Mouse (Mus musculus) megakaryocyte, adult 5-6 weeks (primary cell): Measurements from ENCODE around the gene Ndc1. TPM values are rescaled to one million over a fixed set of nuclear protein-coding genes. Genes with fewer than 3 reads are reported as not detected.

ENCODE experiments used
- ATAC-seq: 2 replicates; pipeline ENCODE4 v1.8.0; 2016; ENCODE audit warnings: mild to moderate bottlenecking, inconsistent platforms; ENCODE audit not compliant: poor library complexity, severe bottlenecking
- total RNA-seq, 2 experiments: library from RNA; stranded (forward) in 1 of 2; stranded (reverse) in 1 of 2; fragments of 153-499, 151-499 nt in 1 of 2; fragments of 221-1000, 200-1000 nt in 1 of 2; gene quantifications; 2 replicates each; pipeline versions ENCODE4 v1.2.3 to v1.2.4; 2015 to 2017

Gene Ndc1
- total RNA-seq, 2 experiments from 2014 or later, result 32.6 to 51.8 TPM

GRCm38 (mm10) chr4:107438741-107439140, 71.2 kb downstream of the Ndc1 start:
- ATAC-seq, result no peak

GRCm38 (mm10) chr4:107440306-107440705, 72.7 kb downstream of the Ndc1 start:
- no peak for ATAC-seq

- no peak for ATAC-seq
Observed at GRCm38 (mm10) chr4:107442288-107442687, 74.7 kb downstream of the Ndc1 start.

- no peak for ATAC-seq
Observed at GRCm38 (mm10) chr4:107442891-107443483, 75.4 kb downstream of the Ndc1 start.

GRCm38 (mm10) chr4:107443621-107444020, 76.0 kb downstream of the Ndc1 start:
- no peak for ATAC-seq

- ATAC-seq, result no peak
Observed at GRCm38 (mm10) chr4:107448481-107448880, 80.9 kb downstream of the Ndc1 start.

- ATAC-seq, result no peak
Observed at GRCm38 (mm10) chr4:107449519-107449918, 81.9 kb downstream of the Ndc1 start.

- ATAC-seq, result no peak
Observed at GRCm38 (mm10) chr4:107452266-107453015, 84.9 kb downstream of the Ndc1 start.

GRCm38 (mm10) chr4:107453141-107453984, 85.8 kb downstream of the Ndc1 start:
- peak; percentile 89 for ATAC-seq

GRCm38 (mm10) chr4:107457602-107458001, 90.0 kb downstream of the Ndc1 start:
- peak; percentile 61; the same call in 1 of the 2 replicates for ATAC-seq

- no peak for ATAC-seq
Observed at GRCm38 (mm10) chr4:107458907-107459306, 91.3 kb downstream of the Ndc1 start.

- no peak for ATAC-seq
Observed at GRCm38 (mm10) chr4:107459461-107459860, 91.9 kb downstream of the Ndc1 start.

- no peak for ATAC-seq
Observed at GRCm38 (mm10) chr4:107460468-107460867, 92.9 kb downstream of the Ndc1 start.

Other genes starting within 250 kb of the Ndc1 start
- 288 and 354 TPM in 2 replicates for gene Tmem59, start 189.4 kb upstream of the Ndc1 start, total RNA-seq (2015)
- gene Tmem59, start 189.4 kb upstream of the Ndc1 start, total RNA-seq (2017), result 165 and 181 TPM in 2 replicates
- gene Tceanc2, start 188.7 kb upstream of the Ndc1 start, total RNA-seq (2015), result 26.5 and 30.8 TPM in 2 replicates
- 33.3 and 36.7 TPM in 2 replicates for gene Tceanc2, start 188.7 kb upstream of the Ndc1 start, total RNA-seq (2017)
- not detected in 2 replicates for gene Ldlrad1, start 158.6 kb upstream of the Ndc1 start, total RNA-seq (2015)
- not detected in 2 replicates for gene Ldlrad1, start 158.6 kb upstream of the Ndc1 start, total RNA-seq (2017)
- 11.0 and 14.4 TPM in 2 replicates for gene Lrrc42, start 114.3 kb upstream of the Ndc1 start, total RNA-seq (2015)
- 3.2 and 16.3 TPM in 2 replicates for gene Lrrc42, start 114.3 kb upstream of the Ndc1 start, total RNA-seq (2017)
- gene Hspb11, start 114.2 kb upstream of the Ndc1 start, total RNA-seq (2015), result 17.1 and 23.3 TPM in 2 replicates
- 8.6 and 15.3 TPM in 2 replicates for gene Hspb11, start 114.2 kb upstream of the Ndc1 start, total RNA-seq (2017)
- not detected in 2 replicates for gene Dio1, start 60.6 kb upstream of the Ndc1 start, total RNA-seq (2015)
- gene Dio1, start 60.6 kb upstream of the Ndc1 start, total RNA-seq (2017), result not detected in 2 replicates
- gene Yipf1, start 53.4 kb upstream of the Ndc1 start, total RNA-seq (2015), result 73.0 and 82.7 TPM in 2 replicates
- 59.2 and 61.3 TPM in 2 replicates for gene Yipf1, start 53.4 kb upstream of the Ndc1 start, total RNA-seq (2017)
- gene Glis1, start 66.8 kb downstream of the Ndc1 start, total RNA-seq (2015), result 0.07 and 0.85 TPM in 2 replicates
- gene Glis1, start 66.8 kb downstream of the Ndc1 start, total RNA-seq (2017), result 0.04 TPM in 1 of 2 replicates, not detected in the other